Mouse (Mus musculus): ENCODE data around the gene Csrp1.

GRCm38 (mm10) chr1:135685316-135685715 lies 34.5 kb upstream of the Csrp1 start:
- TF ChIP-seq E2F4 (IDR thresholded peaks at IDR 0.05; ENCODE audit: insufficient read depth) (no peak), POLR2A (IDR thresholded peaks at IDR 0.05; ENCODE audit: insufficient read length, low read depth) (no peak), TCF12 (IDR thresholded peaks at IDR 0.05; ENCODE audit: insufficient read depth, poor library complexity, severe bottlenecking) (no peak), TCF3 (IDR thresholded peaks at IDR 0.05; ENCODE audit: insufficient read length, low read depth) (no peak), POLR2AphosphoS2 (IDR thresholded peaks at IDR 0.05; ENCODE audit: insufficient read length, low read depth) (no peak), MAX (IDR thresholded peaks at IDR 0.05; ENCODE audit: low read depth) (no peak), MYOG (IDR thresholded peaks at IDR 0.05; ENCODE audit: control insufficient read depth in 1 of 3, insufficient read depth in 1 of 3, insufficient read length in 2 of 3, low read depth in 2 of 3) (no peak), SRF (IDR thresholded peaks at IDR 0.05; ENCODE audit: control insufficient read depth, insufficient read length, low read depth) (no peak), CEBPB (IDR thresholded peaks at IDR 0.05; ENCODE audit: insufficient read depth, poor library complexity, severe bottlenecking) (0 out of 2 replicates have a peak, but pooled peaks have one; percentile 22), MYOD1 (IDR thresholded peaks at IDR 0.05; ENCODE audit: control insufficient read depth in 1 of 3, insufficient read length in 2 of 3, low read depth in 2 of 3) (no peak), USF1 (IDR thresholded peaks at IDR 0.05; ENCODE audit: low read depth) (no peak), REST (IDR thresholded peaks at IDR 0.05; ENCODE audit: insufficient read depth, insufficient read length) (no peak)
